Mouse (Mus musculus) embryonic facial prominence, embryonic 15.5 days (tissue): ENCODE data around the gene Gm867. TPM values are rescaled to one million over a fixed set of nuclear protein-coding genes. Genes with fewer than 3 reads are reported as not detected.

Experiments
- ATAC-seq: fragments of 200-750 bp; cut with Nextera tagmentation; 2 replicates; pipeline ENCODE4 v1.8.0; 2017; ENCODE audit warnings: low read depth, moderate TSS enrichment; ENCODE audit not compliant: insufficient number of reproducible peaks, low FRiP score, low TSS enrichment
- H3K27ac ChIP-seq: fragments of 300-500 bp; sonication (generic); replicated peaks from 2 replicates; pipeline ENCODE4 v1.5.1; 2015; ENCODE audit warnings: mild to moderate bottlenecking, inconsistent platforms
- H3K27me3 ChIP-seq: fragments of 300-500 bp; sonication (generic); 2 replicates; pipeline ENCODE4 v1.6.1; 2015; ENCODE audit warnings: inconsistent platforms
- H3K36me3 ChIP-seq: fragments of 300-500 bp; sonication (generic); 2 replicates; pipeline ENCODE4 v1.6.1; 2015; ENCODE audit warnings: mild to moderate bottlenecking, inconsistent platforms
- H3K4me1 ChIP-seq: fragments of 300-500 bp; sonication (generic); 2 replicates; pipeline ENCODE4 v1.6.1; 2015; ENCODE audit warnings: inconsistent platforms
- H3K4me2 ChIP-seq: fragments of 300-500 bp; sonication (generic); replicated peaks from 2 replicates; pipeline ENCODE4 v1.6.1; 2015; ENCODE audit warnings: mild to moderate bottlenecking, inconsistent platforms
- H3K4me3 ChIP-seq: fragments of 300-500 bp; sonication (generic); replicated peaks from 2 replicates; pipeline ENCODE4 v1.5.1; 2015; ENCODE audit warnings: mild to moderate bottlenecking, inconsistent platforms
- H3K9ac ChIP-seq: fragments of 300-500 bp; sonication (generic); 2 replicates; pipeline ENCODE4 v1.6.1; 2015; ENCODE audit warnings: inconsistent platforms
- H3K9me3 ChIP-seq: fragments of 300-500 bp; sonication (generic); replicated peaks from 2 replicates; pipeline ENCODE4 v1.6.1; 2016; ENCODE audit warnings: inconsistent platforms
- WGBS: fragments of 180-500 bp; shearing (Covaris S2); methylation state at CpG from one replicate; pipeline ENCODE4 v1.1.7; 2015; 5-methylcytosine and 5-hydroxymethylcytosine counted together
- polyA plus RNA-seq: library from polyadenylated mRNA; unstranded; fragments of >200 nt; fragmentation: Nextera tagmentation; extraction: Ambion mirVana; gene quantifications from 2 replicates; pipeline ENCODE4 v1.2.1, GENCODE M21; 2015

The Gm867 gene
- 0.81 and 0.89 TPM in 2 replicates for polyA plus RNA-seq

GRCm38 (mm10) chr10:75940520-75940919 is at the start of gene Gm867:
Gene Gm867 (minus strand): TSS chr10:75940672.
- Histone ChIP-seq H3K27ac (no peak within 1 kb of the TSS), H3K9ac (no peak within 1 kb of the TSS), H3K4me3 (no peak within 1 kb of the TSS), H3K4me1 (peaks cover 9% of the 10 kb centered on the region), H3K4me2 (no peak within 1 kb of the TSS), H3K9me3 (no peaks in the 10 kb centered on the region), H3K27me3 (peaks cover 19% of the 10 kb centered on the region), H3K36me3 (no peaks in the 10 kb centered on the region)
- ATAC-seq = no peak
- 83% methylated on average over 5 of the region's 5 CpGs for WGBS

DNA sequence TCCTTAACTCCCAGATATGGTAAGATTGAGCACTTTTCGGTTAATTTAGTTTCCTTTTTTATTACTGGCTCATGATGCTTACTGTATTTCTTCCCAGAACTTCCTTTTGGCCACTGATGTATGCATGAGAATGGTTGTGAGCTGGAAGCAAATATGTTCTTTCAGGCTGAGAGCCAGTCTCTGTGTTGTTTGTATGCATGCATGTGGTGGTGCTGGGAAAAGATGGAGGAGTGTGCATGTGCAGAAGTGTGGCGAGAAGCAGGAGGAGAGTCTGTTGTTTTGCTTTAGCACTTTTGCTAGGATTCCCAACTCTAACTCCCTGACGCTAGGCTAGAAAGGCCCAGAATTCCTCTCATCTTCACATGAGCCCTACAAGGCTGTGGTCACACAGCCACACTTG is 39.0 kb upstream of the Gm867 start:
- H3K9ac ChIP-seq = no peak overlapping the region
- no peaks in the 10 kb centered on the region for H3K4me1 ChIP-seq
- no peak overlapping the region for H3K27ac ChIP-seq
- no peak overlapping the region for H3K4me2 ChIP-seq
- no peaks in the 10 kb centered on the region for H3K27me3 ChIP-seq
- 84% methylated on average over 3 of the region's 3 CpGs for WGBS
- no peaks in the 10 kb centered on the region for H3K36me3 ChIP-seq
- no peak for ATAC-seq
- H3K9me3 ChIP-seq = no peaks in the 10 kb centered on the region
- H3K4me3 ChIP-seq = no peak overlapping the region

DNA sequence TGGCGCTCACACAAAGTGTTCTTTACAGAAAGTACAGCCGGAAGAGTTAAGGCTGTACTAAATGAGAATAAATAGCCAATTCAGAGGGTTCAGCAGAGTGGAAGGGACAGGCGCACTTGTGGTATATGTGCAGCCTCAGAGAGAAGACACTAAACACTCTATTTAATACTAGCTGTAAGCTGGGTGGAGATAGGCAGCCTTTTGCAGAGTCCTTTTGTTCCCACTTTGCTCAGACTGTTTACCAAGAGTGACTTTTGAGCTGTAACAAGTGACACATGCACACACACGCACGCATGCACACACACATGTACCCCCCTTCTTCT is 38.3 kb upstream of the Gm867 start:
- WGBS = 82% methylated on average over 5 of the region's 5 CpGs

GRCm38 (mm10) chr10:75978119-75978834 is 37.8 kb upstream of the Gm867 start:
- no peaks in the 10 kb centered on the region for H3K36me3 ChIP-seq
- ATAC-seq = no peak
- H3K4me1 ChIP-seq = no peaks in the 10 kb centered on the region
- no peaks in the 10 kb centered on the region for H3K9me3 ChIP-seq
- no peak overlapping the region for H3K9ac ChIP-seq
- H3K27me3 ChIP-seq = no peaks in the 10 kb centered on the region
- H3K4me3 ChIP-seq = no peak overlapping the region
- no peak overlapping the region for H3K4me2 ChIP-seq
- 54% methylated on average over 10 of the region's 10 CpGs for WGBS
- H3K27ac ChIP-seq = no peak overlapping the region

More for the DNA sequence above, 38.3 kb upstream of the Gm867 start:
- Histone ChIP-seq H3K9me3 (no peaks in the 10 kb centered on the region), H3K4me2 (no peak overlapping the region), H3K4me3 (no peak overlapping the region), H3K27me3 (no peaks in the 10 kb centered on the region), H3K9ac (no peak overlapping the region), H3K36me3 (no peaks in the 10 kb centered on the region), H3K4me1 (no peaks in the 10 kb centered on the region), H3K27ac (no peak overlapping the region)
- ATAC-seq = no peak

DNA sequence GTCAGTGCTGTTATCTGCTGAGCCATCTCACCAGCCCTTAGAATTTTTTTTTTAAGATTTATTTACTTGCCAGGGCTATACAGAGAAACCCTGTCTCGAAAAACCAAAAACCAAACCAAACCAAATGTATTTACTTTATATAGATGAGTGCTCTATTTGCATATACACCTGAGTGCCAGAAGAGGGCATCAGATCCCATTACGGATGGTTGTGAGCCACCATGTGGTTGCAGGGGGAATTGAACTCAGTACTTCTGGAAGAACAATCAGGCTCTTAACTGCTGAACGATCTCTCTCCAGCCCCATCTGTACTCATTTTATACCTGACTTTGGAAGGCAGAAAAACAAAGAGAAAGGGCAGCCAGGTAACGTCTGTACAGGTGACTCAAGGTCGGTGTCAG is 34.7 kb upstream of the Gm867 start:
- Histone ChIP-seq H3K9ac (no peak overlapping the region), H3K4me1 (no peaks in the 10 kb centered on the region), H3K27ac (no peak overlapping the region), H3K4me3 (no peak overlapping the region), H3K36me3 (no peaks in the 10 kb centered on the region), H3K27me3 (no peaks in the 10 kb centered on the region), H3K9me3 (no peaks in the 10 kb centered on the region), H3K4me2 (no peak overlapping the region)
- no peak for ATAC-seq
- 76% methylated on average over 5 of the region's 5 CpGs for WGBS

DNA sequence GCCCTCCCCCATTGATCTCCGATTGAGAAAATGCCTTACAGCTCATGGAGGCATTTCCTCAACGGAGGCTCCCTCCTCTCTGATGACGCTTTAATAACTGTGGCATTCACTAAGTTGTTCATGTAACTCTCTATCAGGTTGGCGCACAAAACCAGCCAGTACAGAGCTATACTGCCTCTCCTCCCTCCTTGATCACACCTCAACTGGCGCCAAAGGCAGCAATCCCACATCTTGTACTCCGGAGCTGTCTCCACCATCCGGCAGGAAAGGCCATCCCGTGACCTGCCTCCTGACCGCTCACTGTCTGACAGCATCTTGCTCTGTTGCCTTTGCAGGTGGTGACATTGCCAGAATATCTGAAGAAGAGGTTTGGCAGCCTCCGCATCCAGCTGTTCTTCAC is 33.4 kb upstream of the Gm867 start:
- no peak for ATAC-seq
- no peaks in the 10 kb centered on the region for H3K36me3 ChIP-seq
- 80% methylated on average over 10 of the region's 10 CpGs for WGBS

GRCm38 (mm10) chr10:75954381-75954811 is 13.9 kb upstream of the Gm867 start, which contains the start of gene Gm5134:
Gene Gm5134 (plus strand): TSS chr10:75954514.
- Histone ChIP-seq H3K9ac (no peak within 1 kb of the TSS), H3K36me3 (no peaks in the 10 kb centered on the region), H3K27ac (no peak within 1 kb of the TSS), H3K4me1 (peaks cover 19% of the 10 kb centered on the region), H3K9me3 (no peaks in the 10 kb centered on the region), H3K4me3 (0 out of 2 replicates have a peak within 1 kb of the TSS, but pooled peaks have one; percentile 21), H3K4me2 (peak within 1 kb of the TSS; percentile 31), H3K27me3 (peaks cover 3% of the 10 kb centered on the region; the same call in 1 of the 2 replicates)
- no peak for ATAC-seq
- 36% methylated on average over 20 of the region's 20 CpGs for WGBS

More for the DNA sequence above, 33.4 kb upstream of the Gm867 start:
- Histone ChIP-seq H3K27ac (no peak overlapping the region), H3K4me2 (no peak overlapping the region), H3K9me3 (no peaks in the 10 kb centered on the region), H3K4me1 (no peaks in the 10 kb centered on the region), H3K9ac (no peak overlapping the region), H3K4me3 (no peak overlapping the region), H3K27me3 (no peaks in the 10 kb centered on the region)

DNA sequence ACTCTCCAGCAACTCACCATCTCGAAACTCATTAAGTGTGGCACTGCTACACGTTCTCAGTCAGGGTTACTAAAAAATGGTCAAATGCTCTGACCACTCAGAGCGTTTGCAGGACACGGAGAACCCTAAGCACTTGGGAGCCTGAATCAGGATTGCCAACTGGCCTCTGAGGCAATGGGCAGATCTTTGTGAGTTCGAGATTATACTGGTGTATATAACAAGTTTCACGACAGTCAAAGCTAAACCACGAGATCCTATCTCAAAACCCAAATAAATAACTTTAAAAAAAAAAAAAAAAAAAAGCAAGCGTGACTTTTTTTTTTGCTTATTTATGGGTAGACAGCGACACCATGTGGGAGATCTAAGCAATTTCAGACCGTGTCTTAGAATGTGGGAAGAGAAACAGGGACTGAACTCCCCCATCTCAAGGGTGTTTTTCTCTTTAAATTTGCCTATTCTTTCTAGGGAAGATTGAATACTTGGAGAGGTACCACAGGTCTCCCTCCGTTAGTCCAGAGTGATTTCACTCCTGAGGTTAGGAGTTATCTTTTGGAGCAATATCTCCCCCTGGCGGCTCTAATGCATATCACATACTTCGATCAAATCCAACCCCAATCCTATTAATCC is 11.1 kb upstream of the Gm867 start:
- H3K27me3 ChIP-seq = peaks cover 3% of the 10 kb centered on the region; the same call in 1 of the 2 replicates
- WGBS = 2% methylated on average over 13 of the region's 13 CpGs
- ATAC-seq = no peak
- H3K27ac ChIP-seq = no peak overlapping the region
- peak overlapping the region; percentile 46 for H3K4me3 ChIP-seq
- peaks cover 19% of the 10 kb centered on the region for H3K4me1 ChIP-seq
- no peaks in the 10 kb centered on the region for H3K36me3 ChIP-seq
- peak overlapping the region; percentile 28; the same call in 1 of the 2 replicates for H3K9ac ChIP-seq
- H3K9me3 ChIP-seq = no peaks in the 10 kb centered on the region
- peak overlapping the region; percentile 85 for H3K4me2 ChIP-seq

- Histone ChIP-seq H3K36me3 (no peaks in the 10 kb centered on the region), H3K9ac (peak overlapping the region; percentile 28), H3K9me3 (no peaks in the 10 kb centered on the region), H3K27me3 (peaks cover 3% of the 10 kb centered on the region; the same call in 1 of the 2 replicates), H3K4me3 (peak overlapping the region; percentile 46), H3K27ac (no peak overlapping the region), H3K4me2 (peak overlapping the region; percentile 85), H3K4me1 (peaks cover 19% of the 10 kb centered on the region)
- peak; percentile 59; the same call in 1 of the 2 replicates for ATAC-seq
- WGBS = under 1% methylated on average over 23 of the region's 23 CpGs
Measured at GRCm38 (mm10) chr10:75950791-75951210, 10.3 kb upstream of the Gm867 start.

- Histone ChIP-seq H3K27ac (no peak overlapping the region), H3K4me1 (peaks cover 16% of the 10 kb centered on the region), H3K9ac (no peak overlapping the region), H3K4me3 (no peak overlapping the region), H3K4me2 (no peak overlapping the region), H3K27me3 (peaks cover 3% of the 10 kb centered on the region; the same call in 1 of the 2 replicates), H3K36me3 (no peaks in the 10 kb centered on the region), H3K9me3 (no peaks in the 10 kb centered on the region)
- WGBS = 75% methylated on average over 22 of the region's 22 CpGs
- ATAC-seq = no peak
Measured at GRCm38 (mm10) chr10:75949053-75950045, 8.9 kb upstream of the Gm867 start.

DNA sequence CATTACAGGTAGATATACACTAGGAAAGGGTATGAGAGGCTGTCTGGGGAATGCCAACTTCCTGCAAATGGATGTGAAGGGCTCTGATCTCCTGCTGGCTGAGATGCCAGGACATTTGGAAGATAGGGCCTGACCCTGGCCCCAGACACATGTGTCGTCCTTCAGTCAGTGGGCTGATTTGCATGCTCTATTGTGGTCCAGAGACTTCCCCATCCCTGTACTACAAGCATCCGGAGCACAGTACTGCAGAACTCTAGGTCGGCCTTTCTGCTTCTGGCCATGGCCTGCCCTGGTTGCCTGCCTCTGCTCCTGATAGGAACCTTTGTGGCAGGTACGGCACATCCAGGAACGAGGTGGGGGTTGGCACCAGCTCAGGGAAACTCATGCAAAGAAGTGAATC is 7.6 kb upstream of the Gm867 start:
- no peak overlapping the region for H3K27ac ChIP-seq
- peaks cover 12% of the 10 kb centered on the region for H3K4me1 ChIP-seq
- no peak overlapping the region for H3K9ac ChIP-seq
- H3K36me3 ChIP-seq = no peaks in the 10 kb centered on the region
- no peaks in the 10 kb centered on the region for H3K9me3 ChIP-seq
- H3K27me3 ChIP-seq = no peaks in the 10 kb centered on the region
- no peak overlapping the region for H3K4me2 ChIP-seq
- ATAC-seq = no peak
- WGBS = 77% methylated on average over 5 of the region's 5 CpGs
- no peak overlapping the region for H3K4me3 ChIP-seq
